Mouse (Mus musculus): ENCODE measurements at regions not wholly inside any gene's neighbourhood (a gene's known extent, or its start where the extent isn't known, plus 50 kb on each side); places are given as distances from the start of the nearest gene placed in this dataset.

DNA sequence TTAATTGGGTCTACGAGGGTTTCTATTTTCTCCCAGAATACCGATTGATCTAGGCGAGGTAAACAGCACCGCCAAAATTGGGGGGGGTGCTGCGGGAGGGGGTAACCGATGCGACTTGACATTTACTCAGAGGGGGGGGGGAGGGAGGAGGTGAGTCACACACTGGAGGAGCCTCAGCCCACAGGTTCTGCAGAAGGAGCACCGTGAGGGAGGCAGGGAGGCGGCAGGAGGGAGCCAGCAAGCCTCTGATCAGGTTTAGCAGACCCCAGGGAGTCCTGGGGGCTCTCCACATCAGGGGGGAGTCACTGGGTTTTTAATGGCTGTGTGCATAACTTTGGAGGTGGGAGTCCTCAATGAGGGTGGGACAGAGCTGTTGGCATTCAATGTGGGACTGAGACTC is 51.3 kb upstream of the Ier5l start:
- Histone ChIP-seq H3K9ac (no peak overlapping the region), H3K27me3 (replicated peaks) (no peaks in the 10 kb centered on the region), H3K4me1 (no peaks in the 10 kb centered on the region), H3K36me3 (replicated peaks) (no peaks in the 10 kb centered on the region), H3K27ac (no peak overlapping the region), H3K4me3 (no peak overlapping the region), H3K9me3 (no peaks in the 10 kb centered on the region), H3K4me2 (no peak overlapping the region)
- WGBS, result 33% methylated on average over 9 of the region's 9 CpGs
- no peak for ATAC-seq (replicated peaks)

DNA sequence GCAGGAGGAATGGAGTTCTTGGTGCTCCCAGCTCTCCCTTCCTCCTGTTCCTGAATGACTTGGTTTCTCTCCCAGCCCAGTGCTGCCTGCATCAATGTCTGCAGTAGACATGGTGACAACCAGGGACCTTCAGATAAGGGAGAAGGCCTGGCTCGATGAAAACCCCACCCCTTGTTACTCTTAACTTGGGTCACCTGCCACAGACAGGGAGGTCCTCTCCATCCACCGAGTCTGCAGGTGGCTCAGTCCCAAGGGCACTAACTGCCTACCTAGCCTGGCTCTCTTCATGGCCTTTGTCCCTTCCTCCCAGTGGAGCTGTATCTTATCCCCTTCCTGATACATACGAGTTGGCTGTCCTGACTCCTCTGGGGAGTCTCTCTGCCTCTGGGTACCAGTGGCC is 51.8 kb upstream of the Ier5l start:
- no peaks in the 10 kb centered on the region for H3K4me1 ChIP-seq
- WGBS, result 69% methylated on average over 3 of the region's 3 CpGs
- no peak for ATAC-seq (replicated peaks)
- H3K27ac ChIP-seq, result no peak overlapping the region
- H3K36me3 ChIP-seq (replicated peaks), result no peaks in the 10 kb centered on the region
- H3K4me3 ChIP-seq, result no peak overlapping the region
- H3K27me3 ChIP-seq (replicated peaks), result no peaks in the 10 kb centered on the region
- no peak overlapping the region for H3K9ac ChIP-seq
- H3K4me2 ChIP-seq, result no peak overlapping the region
- no peaks in the 10 kb centered on the region for H3K9me3 ChIP-seq

DNA sequence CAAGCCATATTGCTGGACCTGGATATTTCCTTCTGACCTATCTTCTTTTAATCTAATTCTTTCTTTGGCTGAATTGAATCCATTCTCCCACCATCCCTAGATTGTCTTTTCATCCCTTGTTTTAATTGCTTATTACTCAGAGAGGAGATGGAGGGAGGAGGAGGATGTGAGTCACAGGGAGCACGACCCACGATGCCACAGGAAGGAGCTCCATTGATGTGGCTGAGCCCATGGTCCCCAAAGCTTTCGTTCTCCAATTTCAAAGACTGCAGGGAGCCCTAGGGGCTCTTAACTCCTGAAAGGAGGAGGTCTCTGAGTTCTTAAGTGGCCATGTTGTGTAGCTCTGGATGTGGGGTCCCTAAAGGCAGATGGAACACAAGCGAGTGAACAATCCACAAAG is 53.5 kb upstream of the Ier5l start:
- H3K27ac ChIP-seq, result no peak overlapping the region
- no peak overlapping the region for H3K4me2 ChIP-seq
- no peak overlapping the region for H3K9ac ChIP-seq
- 57% methylated on average over 4 of the region's 4 CpGs for WGBS
- no peak overlapping the region for H3K4me3 ChIP-seq
- ATAC-seq (replicated peaks), result no peak
- no peaks in the 10 kb centered on the region for H3K27me3 ChIP-seq (replicated peaks)
- H3K4me1 ChIP-seq, result no peaks in the 10 kb centered on the region
- H3K36me3 ChIP-seq (replicated peaks), result no peaks in the 10 kb centered on the region
- H3K9me3 ChIP-seq, result no peaks in the 10 kb centered on the region

DNA sequence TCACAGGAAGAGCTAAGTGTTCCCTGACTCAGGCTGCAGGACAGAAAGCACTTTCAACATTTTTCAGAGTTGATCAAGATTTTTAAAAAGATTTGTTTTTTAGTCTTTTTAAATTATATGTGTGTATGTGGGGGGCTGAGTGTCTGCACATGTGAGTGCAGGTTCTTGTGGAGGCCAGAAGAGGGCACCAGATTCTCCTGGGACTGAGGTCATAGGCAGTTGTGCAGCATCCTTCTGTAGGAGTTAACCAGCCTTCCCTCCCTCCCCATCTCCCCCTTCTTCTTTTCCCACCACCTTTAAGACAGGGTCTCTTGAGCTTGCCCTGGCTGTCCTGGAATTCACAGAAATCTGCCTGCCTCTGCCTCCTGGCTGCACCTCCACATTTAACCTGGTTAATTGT is 58.9 kb upstream of the Ier5l start:
- Histone ChIP-seq H3K9me3 (no peaks in the 10 kb centered on the region), H3K27ac (no peak overlapping the region), H3K9ac (no peak overlapping the region), H3K4me3 (no peak overlapping the region), H3K36me3 (replicated peaks) (no peaks in the 10 kb centered on the region), H3K4me1 (no peaks in the 10 kb centered on the region), H3K27me3 (replicated peaks) (no peaks in the 10 kb centered on the region), H3K4me2 (no peak overlapping the region)
- ATAC-seq (replicated peaks), result no peak

DNA sequence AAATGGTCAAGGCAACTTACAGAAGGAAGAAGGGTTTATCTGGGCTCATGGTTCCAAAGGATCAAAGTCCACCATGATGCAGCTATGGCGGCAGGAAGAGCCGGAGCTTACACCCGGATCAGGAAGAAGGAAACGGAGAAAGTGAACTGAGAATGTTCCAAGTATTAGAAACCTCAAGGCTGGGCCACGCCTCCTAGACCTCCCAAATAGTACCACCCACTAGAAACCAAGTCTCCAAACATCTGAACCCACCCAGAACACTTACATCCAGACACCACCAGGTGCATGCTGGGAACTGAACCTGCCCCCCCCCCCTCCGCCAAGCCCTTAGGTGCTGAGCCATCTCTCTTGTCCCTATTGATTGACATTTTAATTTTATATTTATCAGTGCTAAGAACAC is 59.3 kb upstream of the Ier5l start:
- Histone ChIP-seq H3K9ac (no peak overlapping the region), H3K4me1 (no peaks in the 10 kb centered on the region), H3K4me2 (no peak overlapping the region), H3K27ac (no peak overlapping the region), H3K27me3 (replicated peaks) (no peaks in the 10 kb centered on the region), H3K36me3 (replicated peaks) (no peaks in the 10 kb centered on the region), H3K9me3 (no peaks in the 10 kb centered on the region), H3K4me3 (no peak overlapping the region)
- WGBS, result 97% methylated on average over 6 of the region's 6 CpGs
- ATAC-seq (replicated peaks), result no peak

DNA sequence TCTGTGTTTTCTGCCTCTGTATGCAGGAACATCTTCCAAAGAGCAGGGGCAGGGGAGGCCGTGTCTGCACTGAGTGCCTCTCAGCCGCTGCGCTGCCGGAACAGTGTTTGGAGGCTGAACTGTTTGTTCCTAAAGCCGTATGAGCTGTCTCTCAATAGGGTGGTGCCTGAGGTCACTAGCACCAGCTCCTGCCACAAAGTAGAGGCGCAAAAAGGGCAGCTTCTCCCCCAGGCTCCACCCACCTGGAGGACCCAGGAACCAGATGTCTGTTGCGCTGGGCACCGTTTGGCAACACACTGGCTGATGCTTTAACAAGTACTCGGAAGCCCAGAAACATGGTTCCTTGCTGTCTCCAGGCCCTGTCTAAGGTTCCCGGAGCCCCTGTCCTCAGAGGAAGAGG is 60.4 kb upstream of the Cstad start:
- 56% methylated on average over 10 of the region's 10 CpGs for WGBS
- H3K27ac ChIP-seq, result no peak overlapping the region
- H3K9ac ChIP-seq, result no peak overlapping the region
- H3K4me3 ChIP-seq, result no peak overlapping the region
- H3K27me3 ChIP-seq (replicated peaks), result no peaks in the 10 kb centered on the region
- H3K4me1 ChIP-seq, result no peaks in the 10 kb centered on the region
- no peak for ATAC-seq (replicated peaks)
- H3K9me3 ChIP-seq, result no peaks in the 10 kb centered on the region
- no peak overlapping the region for H3K4me2 ChIP-seq
- no peaks in the 10 kb centered on the region for H3K36me3 ChIP-seq (replicated peaks)

DNA sequence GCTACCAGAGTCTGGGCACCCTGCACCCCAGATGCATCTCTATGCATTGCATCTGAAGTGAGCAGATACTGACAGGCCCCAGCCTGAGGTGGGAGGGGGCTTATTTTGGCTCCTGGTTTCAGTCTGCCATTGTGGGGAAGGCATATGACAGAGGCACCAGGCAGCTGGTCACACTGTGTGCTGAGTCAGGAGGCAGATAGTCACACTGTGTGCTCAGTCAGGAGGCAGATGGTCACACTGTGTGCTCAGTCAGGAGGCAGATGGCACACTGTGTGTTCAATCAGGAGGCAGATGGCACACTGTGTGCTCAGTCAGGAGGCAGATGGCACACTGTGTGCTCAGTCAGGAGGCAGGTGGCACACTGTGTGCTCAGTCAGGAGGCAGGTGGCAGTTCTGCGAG is 55.5 kb upstream of the Cstad start:
- H3K4me3 ChIP-seq, result no peak overlapping the region
- H3K27me3 ChIP-seq (replicated peaks), result no peaks in the 10 kb centered on the region
- no peak overlapping the region for H3K9ac ChIP-seq
- ATAC-seq (replicated peaks), result no peak
- no peaks in the 10 kb centered on the region for H3K9me3 ChIP-seq
- 100% methylated on average over 1 of the region's 1 CpGs for WGBS
- H3K4me1 ChIP-seq, result peaks cover 9% of the 10 kb centered on the region
- H3K4me2 ChIP-seq, result no peak overlapping the region
- H3K36me3 ChIP-seq (replicated peaks), result no peaks in the 10 kb centered on the region
- no peak overlapping the region for H3K27ac ChIP-seq

DNA sequence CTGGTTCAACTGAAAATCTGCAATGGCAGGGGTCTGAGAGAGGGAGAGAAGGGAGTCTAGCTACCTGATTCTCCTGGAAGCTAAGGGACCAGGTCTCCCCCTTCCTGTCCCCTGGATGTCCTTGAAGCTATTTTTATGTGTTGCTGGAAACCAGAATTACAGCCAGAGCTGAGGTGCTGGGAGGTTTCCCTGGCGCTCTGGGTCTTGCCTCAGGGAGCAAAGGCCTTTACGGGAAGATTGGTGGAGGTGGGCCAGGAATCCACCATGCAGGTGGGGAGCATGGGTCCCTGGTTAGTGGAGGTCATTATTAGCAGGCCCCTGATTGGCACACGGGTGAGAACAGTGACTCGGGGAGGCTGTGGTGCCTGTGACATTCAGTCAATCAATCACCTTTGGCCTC is 53.3 kb upstream of the Cstad start:
- H3K4me3 ChIP-seq, result no peak overlapping the region
- H3K36me3 ChIP-seq (replicated peaks), result no peaks in the 10 kb centered on the region
- ATAC-seq (replicated peaks), result no peak
- peak overlapping the region; percentile 64 for H3K27ac ChIP-seq
- peaks cover 31% of the 10 kb centered on the region for H3K4me1 ChIP-seq
- WGBS, result 58% methylated on average over 4 of the region's 4 CpGs
- no peaks in the 10 kb centered on the region for H3K9me3 ChIP-seq
- H3K4me2 ChIP-seq, result no peak overlapping the region
- no peak overlapping the region for H3K9ac ChIP-seq
- no peaks in the 10 kb centered on the region for H3K27me3 ChIP-seq (replicated peaks)

DNA sequence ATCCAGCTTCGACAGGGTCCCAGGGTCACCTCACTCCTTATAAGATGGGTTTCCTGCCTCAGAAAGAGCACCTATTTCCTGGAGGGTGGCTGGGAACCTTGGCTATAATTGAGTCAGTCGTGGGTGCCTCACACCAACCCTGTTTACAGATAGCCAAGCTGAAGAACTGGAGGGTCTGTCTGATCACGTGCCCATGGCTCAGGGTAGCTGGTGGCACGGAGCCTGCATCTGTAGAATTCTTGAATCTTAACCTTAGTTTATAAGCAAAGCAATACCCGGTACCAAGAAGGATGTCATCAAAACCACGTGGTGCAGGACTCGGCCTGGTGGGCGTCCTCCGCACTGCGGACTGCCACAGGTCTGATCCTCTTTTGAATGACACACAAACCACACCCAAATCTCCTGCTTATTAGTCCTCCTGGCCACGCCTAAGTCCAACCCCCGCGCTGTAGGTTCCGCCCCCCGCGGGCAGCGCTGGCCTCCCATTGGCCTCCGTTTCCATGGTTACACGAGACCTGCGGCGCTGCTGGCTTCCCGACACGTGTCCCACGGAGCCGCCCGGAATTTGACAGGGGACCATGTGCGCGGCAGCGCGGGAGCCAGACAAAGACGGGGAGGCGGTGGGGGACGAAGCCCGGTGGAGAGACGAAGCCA is 49.9 kb upstream of the Cstad start:
- Histone ChIP-seq H3K9ac (peak overlapping the region; percentile 25; the same call in 1 of the 2 replicates), H3K27me3 (replicated peaks) (no peaks in the 10 kb centered on the region), H3K4me1 (peaks cover 38% of the 10 kb centered on the region), H3K36me3 (replicated peaks) (no peaks in the 10 kb centered on the region), H3K4me2 (peak overlapping the region; percentile 55), H3K4me3 (peak overlapping the region; percentile 27), H3K9me3 (no peaks in the 10 kb centered on the region), H3K27ac (peak overlapping the region; percentile 87)
- 2% methylated on average over 35 of the region's 35 CpGs for WGBS
- ATAC-seq (replicated peaks), result peak; percentile 92
